Comparison of ENCODE assay signal across 9 mouse cellular contexts in genomic region chr9:46454807-46455610, GRCm38 (mm10).
DNase-seq lines count a peak whose midpoint lies in the region; ATAC-seq lines count a peak whose summit lies in the region.
"Had no signal": no experiment of that assay in that cellular context is flagged by ENCODE, and none has a peak within 500 bp of the region (broad histone marks: within the 10 kb centered on the region; RNA-seq: fewer than 3 reads in every experiment).

No protein-coding gene starts in this region.

- H3K4me3 ChIP-seq in forebrain, embryonic 13.5 days = no peak overlapping the region
- H3K4me3 ChIP-seq in forebrain, embryonic 10.5 days = no peak overlapping the region
- no peak overlapping the region for H3K4me3 ChIP-seq in midbrain, embryonic 10.5 days
- H3K4me3 ChIP-seq in midbrain, embryonic 11.5 days (ENCODE audit: low read depth, low read length) = no peak overlapping the region
- no peak overlapping the region for H3K4me3 ChIP-seq in midbrain, embryonic 16.5 days (ENCODE audit: low read depth, low read length)

- no peak overlapping the region for H3K4me2 ChIP-seq in forebrain, embryonic 13.5 days
- no peak overlapping the region for H3K4me2 ChIP-seq in midbrain, embryonic 11.5 days
- H3K4me2 ChIP-seq in midbrain, embryonic 16.5 days (ENCODE audit: low read length) = no peak overlapping the region

- H3K9me3 ChIP-seq in forebrain, embryonic 13.5 days (replicated peaks) = no peaks in the 10 kb centered on the region
- no peaks in the 10 kb centered on the region for H3K9me3 ChIP-seq in forebrain, embryonic 10.5 days
- no peaks in the 10 kb centered on the region for H3K9me3 ChIP-seq in midbrain, embryonic 10.5 days (replicated peaks)
- no peaks in the 10 kb centered on the region for H3K9me3 ChIP-seq in midbrain, embryonic 11.5 days (ENCODE audit: control insufficient read depth, low read length)
- no peaks in the 10 kb centered on the region for H3K9me3 ChIP-seq in midbrain, embryonic 16.5 days (replicated peaks; ENCODE audit: control insufficient read depth, low read length, poor library complexity, severe bottlenecking)

- no peak overlapping the region for H3K9ac ChIP-seq in forebrain, embryonic 13.5 days
- H3K9ac ChIP-seq in midbrain, embryonic 11.5 days (ENCODE audit: low read length) = no peak overlapping the region
- H3K9ac ChIP-seq in midbrain, embryonic 16.5 days (ENCODE audit: low read depth, low read length) = no peak overlapping the region

- peaks cover 7% of the 10 kb centered on the region; the same call in 1 of the 2 replicates for H3K4me1 ChIP-seq in forebrain, embryonic 13.5 days
- peaks cover 13% of the 10 kb centered on the region for H3K4me1 ChIP-seq in forebrain, embryonic 10.5 days
- H3K4me1 ChIP-seq in midbrain, embryonic 10.5 days = peaks cover 20% of the 10 kb centered on the region
- peaks cover 5% of the 10 kb centered on the region for H3K4me1 ChIP-seq in midbrain, embryonic 11.5 days (ENCODE audit: control insufficient read depth, insufficient read depth, low read length)
- H3K4me1 ChIP-seq in midbrain, embryonic 16.5 days (ENCODE audit: control insufficient read depth, insufficient read depth, low read length) = peaks cover 7% of the 10 kb centered on the region; the same call in 1 of the 2 replicates

- peak; percentile 24; the same call in 1 of the 2 replicates for ATAC-seq in forebrain, embryonic 13.5 days
- no peak for ATAC-seq in midbrain, embryonic 11.5 days (ENCODE audit: low FRiP score)
- ATAC-seq in midbrain, embryonic 16.5 days = peak; percentile 73

- no peak for DNase-seq in forebrain, embryonic 10.5 days (ENCODE audit: extremely low spot score, low spot score)
- peak; percentile 26 for DNase-seq in midbrain, embryonic 10.5 days (ENCODE audit: low spot score)
- no peak for DNase-seq in midbrain, embryonic 11.5 days (ENCODE audit: low spot score, missing footprints)
- DNase-seq in kidney, adult 8-10 months = peak; percentile 54 to 66
- no peak for DNase-seq in heart, adult 18-20 months
- no peak for DNase-seq in layer of hippocampus, postnatal 36 days
- DNase-seq: cerebellum, postnatal 36 days had no signal

- no peaks in the 10 kb centered on the region for H3K36me3 ChIP-seq in forebrain, embryonic 13.5 days (ENCODE audit: poor library complexity, severe bottlenecking)
- H3K36me3 ChIP-seq in forebrain, embryonic 10.5 days (replicated peaks) = no peaks in the 10 kb centered on the region
- no peaks in the 10 kb centered on the region for H3K36me3 ChIP-seq in midbrain, embryonic 10.5 days
- no peaks in the 10 kb centered on the region for H3K36me3 ChIP-seq in midbrain, embryonic 11.5 days (ENCODE audit: control insufficient read depth, insufficient read depth, low read length)
- no peaks in the 10 kb centered on the region for H3K36me3 ChIP-seq in midbrain, embryonic 16.5 days (ENCODE audit: control insufficient read depth, insufficient read depth, low read length)

- peaks cover 13% of the 10 kb centered on the region; the same call in 1 of the 2 replicates for H3K27me3 ChIP-seq in forebrain, embryonic 13.5 days
- peaks cover 73% of the 10 kb centered on the region for H3K27me3 ChIP-seq in forebrain, embryonic 10.5 days (ENCODE audit: poor library complexity, severe bottlenecking)
- H3K27me3 ChIP-seq in midbrain, embryonic 10.5 days (ENCODE audit: low read depth, poor library complexity, severe bottlenecking) = peaks cover 73% of the 10 kb centered on the region
- no peaks in the 10 kb centered on the region for H3K27me3 ChIP-seq in midbrain, embryonic 11.5 days (ENCODE audit: control insufficient read depth, insufficient read depth, low read length)
- peaks cover 1% of the 10 kb centered on the region; the same call in 1 of the 2 replicates for H3K27me3 ChIP-seq in midbrain, embryonic 16.5 days (ENCODE audit: control insufficient read depth, insufficient read depth, low read depth, low read length)

- no peak overlapping the region for H3K27ac ChIP-seq in forebrain, embryonic 13.5 days
- no peak overlapping the region; the same call in 1 of the 2 replicates for H3K27ac ChIP-seq in forebrain, embryonic 10.5 days
- peak overlapping the region; percentile 49; the same call in 1 of the 2 replicates for H3K27ac ChIP-seq in midbrain, embryonic 10.5 days (replicated peaks)
- no peak overlapping the region for H3K27ac ChIP-seq in midbrain, embryonic 11.5 days (ENCODE audit: low read depth, low read length)
- peak overlapping the region; percentile 20; the same call in 1 of the 2 replicates for H3K27ac ChIP-seq in midbrain, embryonic 16.5 days (ENCODE audit: low read length)

- WGBS in forebrain, embryonic 13.5 days = 68% methylated on average over 7 of the region's 7 CpGs
- WGBS in forebrain, embryonic 10.5 days = 70% methylated on average over 7 of the region's 7 CpGs
- WGBS in midbrain, embryonic 10.5 days = 72% methylated on average over 7 of the region's 7 CpGs
- 60% methylated on average over 7 of the region's 7 CpGs for WGBS in midbrain, embryonic 11.5 days
- WGBS in midbrain, embryonic 16.5 days = 50% methylated on average over 7 of the region's 7 CpGs

Comparison
In these comparisons a context has a peak if more than half of its experiments do, and no peak if none do; other contexts are left out.
1. H3K27ac ChIP-seq: peak in midbrain, embryonic 10.5 days (single experiment) and midbrain, embryonic 16.5 days (single experiment); none in forebrain, embryonic 13.5 days (single experiment), forebrain, embryonic 10.5 days (single experiment) and midbrain, embryonic 11.5 days (single experiment).
2. DNase-seq: peak in midbrain, embryonic 10.5 days (single experiment) and kidney, adult 8-10 months (2 of 2); none in forebrain, embryonic 10.5 days (single experiment), midbrain, embryonic 11.5 days (single experiment), heart, adult 18-20 months (0 of 2) and layer of hippocampus, postnatal 36 days (0 of 2).